Mouse (Mus musculus): ENCODE measurements at regions not wholly inside any gene's neighbourhood (a gene's known extent, or its start where the extent isn't known, plus 50 kb on each side); places are given as distances from the start of the nearest gene placed in this dataset.

DNA sequence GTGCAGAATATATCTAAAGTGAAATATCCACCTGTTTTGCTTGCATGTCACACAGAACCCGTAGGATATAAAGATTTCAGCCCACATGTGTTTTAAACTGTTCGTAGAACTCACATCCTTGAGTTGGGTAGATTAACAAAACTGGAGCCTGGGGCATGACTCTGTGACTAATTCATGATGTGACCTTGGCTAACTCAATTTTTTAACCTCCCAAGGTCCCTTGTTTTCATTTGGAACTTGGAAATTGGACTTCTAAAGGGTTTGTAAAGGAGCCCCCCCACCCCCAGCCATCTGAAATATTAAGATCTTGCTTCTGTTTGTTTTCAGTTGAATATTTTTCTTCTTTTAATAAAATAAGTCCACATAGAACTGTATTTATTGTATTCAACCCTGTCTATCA lies 983.5 kb downstream of the Ttll7 start:
- H3K4me3 ChIP-seq (ENCODE audit: low read depth, low read length): no peak overlapping the region
- no peaks in the 10 kb centered on the region for H3K9me3 ChIP-seq (replicated peaks; ENCODE audit: control insufficient read depth, insufficient read depth, low read length, poor library complexity, severe bottlenecking)
- no peak overlapping the region for H3K27ac ChIP-seq (ENCODE audit: insufficient read depth, low read length)
- no peak for TF ChIP-seq CTCF (IDR thresholded peaks at IDR 0.05; ENCODE audit: low read depth, low read length)
- no peak for TF ChIP-seq POLR2A (IDR thresholded peaks at IDR 0.05; ENCODE audit: insufficient read depth, low read length)
- no peak for TF ChIP-seq EP300 (IDR thresholded peaks at IDR 0.05; ENCODE audit: insufficient read depth, low read depth, low read length)
- H3K9ac ChIP-seq (ENCODE audit: low read depth, poor library complexity, severe bottlenecking): no peak overlapping the region
- H3K27me3 ChIP-seq (ENCODE audit: control insufficient read depth, insufficient read depth, low read length, poor library complexity, severe bottlenecking): no peaks in the 10 kb centered on the region
- H3K36me3 ChIP-seq (ENCODE audit: control insufficient read depth, insufficient read depth, low read length, poor library complexity, severe bottlenecking): no peaks in the 10 kb centered on the region
- no peaks in the 10 kb centered on the region for H3K4me1 ChIP-seq (ENCODE audit: control insufficient read depth, insufficient read depth, low read length)

DNA sequence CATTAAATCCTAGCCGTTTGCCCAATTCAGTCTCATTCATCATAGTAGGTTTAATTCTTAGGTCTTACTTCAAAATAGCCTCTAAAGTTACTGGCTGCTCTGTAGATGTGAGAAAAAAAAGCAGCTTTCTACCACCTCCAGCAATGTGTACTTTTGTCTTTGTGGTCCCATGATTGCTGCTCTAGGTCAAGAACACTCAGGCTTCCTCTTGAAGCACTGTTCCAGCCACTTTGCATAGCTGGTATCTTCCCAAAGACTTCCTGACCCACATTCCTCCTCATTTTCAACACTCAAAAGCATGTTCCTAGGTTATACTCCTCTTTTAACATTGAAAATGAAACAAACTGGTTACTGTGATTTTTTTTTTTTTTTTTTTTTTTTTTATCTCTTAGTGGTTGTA lies 973.2 kb downstream of the Ttll7 start:
- H3K27me3 ChIP-seq (ENCODE audit: control insufficient read depth, insufficient read depth, low read length, poor library complexity, severe bottlenecking): no peaks in the 10 kb centered on the region
- no peak overlapping the region for H3K27ac ChIP-seq (ENCODE audit: insufficient read depth, low read length)
- no peak for TF ChIP-seq EP300 (IDR thresholded peaks at IDR 0.05; ENCODE audit: insufficient read depth, low read depth, low read length)
- no peak for TF ChIP-seq POLR2A (IDR thresholded peaks at IDR 0.05; ENCODE audit: insufficient read depth, low read length)
- TF ChIP-seq CTCF (IDR thresholded peaks at IDR 0.05; ENCODE audit: low read depth, low read length): no peak
- no peak overlapping the region for H3K9ac ChIP-seq (ENCODE audit: low read depth, poor library complexity, severe bottlenecking)
- H3K4me1 ChIP-seq (ENCODE audit: control insufficient read depth, insufficient read depth, low read length): no peaks in the 10 kb centered on the region
- H3K4me3 ChIP-seq (ENCODE audit: low read depth, low read length): no peak overlapping the region
- H3K36me3 ChIP-seq (ENCODE audit: control insufficient read depth, insufficient read depth, low read length, poor library complexity, severe bottlenecking): no peaks in the 10 kb centered on the region
- H3K9me3 ChIP-seq (replicated peaks; ENCODE audit: control insufficient read depth, insufficient read depth, low read length, poor library complexity, severe bottlenecking): no peaks in the 10 kb centered on the region

DNA sequence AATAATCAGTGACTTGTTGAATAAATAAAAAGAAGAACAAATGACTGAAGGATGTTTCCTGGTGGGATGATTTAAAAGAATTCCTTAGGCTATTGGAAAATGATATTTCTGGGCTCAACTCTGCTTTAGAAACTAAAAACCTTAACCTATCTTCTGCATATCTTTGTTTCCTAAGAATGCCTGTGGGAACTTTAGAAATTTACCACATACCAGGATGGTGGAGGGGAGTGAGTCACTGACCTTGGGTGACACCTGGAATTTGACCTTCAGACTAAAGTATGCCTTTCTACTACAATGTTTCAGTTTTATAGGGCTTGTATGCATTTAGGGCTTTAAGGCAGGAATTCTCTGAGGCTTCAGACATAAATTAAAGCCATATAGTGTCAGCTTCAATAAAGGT lies 972.3 kb downstream of the Ttll7 start:
- Histone ChIP-seq H3K9ac (ENCODE audit: low read depth, poor library complexity, severe bottlenecking) (no peak overlapping the region), H3K4me1 (ENCODE audit: control insufficient read depth, insufficient read depth, low read length) (no peaks in the 10 kb centered on the region), H3K36me3 (ENCODE audit: control insufficient read depth, insufficient read depth, low read length, poor library complexity, severe bottlenecking) (no peaks in the 10 kb centered on the region), H3K9me3 (replicated peaks; ENCODE audit: control insufficient read depth, insufficient read depth, low read length, poor library complexity, severe bottlenecking) (no peaks in the 10 kb centered on the region), H3K4me3 (ENCODE audit: low read depth, low read length) (no peak overlapping the region), H3K27me3 (ENCODE audit: control insufficient read depth, insufficient read depth, low read length, poor library complexity, severe bottlenecking) (no peaks in the 10 kb centered on the region), H3K27ac (ENCODE audit: insufficient read depth, low read length) (no peak overlapping the region)
- TF ChIP-seq EP300 (IDR thresholded peaks at IDR 0.05; ENCODE audit: insufficient read depth, low read depth, low read length): no peak
- TF ChIP-seq CTCF (IDR thresholded peaks at IDR 0.05; ENCODE audit: low read depth, low read length): no peak
- TF ChIP-seq POLR2A (IDR thresholded peaks at IDR 0.05; ENCODE audit: insufficient read depth, low read length): no peak

DNA sequence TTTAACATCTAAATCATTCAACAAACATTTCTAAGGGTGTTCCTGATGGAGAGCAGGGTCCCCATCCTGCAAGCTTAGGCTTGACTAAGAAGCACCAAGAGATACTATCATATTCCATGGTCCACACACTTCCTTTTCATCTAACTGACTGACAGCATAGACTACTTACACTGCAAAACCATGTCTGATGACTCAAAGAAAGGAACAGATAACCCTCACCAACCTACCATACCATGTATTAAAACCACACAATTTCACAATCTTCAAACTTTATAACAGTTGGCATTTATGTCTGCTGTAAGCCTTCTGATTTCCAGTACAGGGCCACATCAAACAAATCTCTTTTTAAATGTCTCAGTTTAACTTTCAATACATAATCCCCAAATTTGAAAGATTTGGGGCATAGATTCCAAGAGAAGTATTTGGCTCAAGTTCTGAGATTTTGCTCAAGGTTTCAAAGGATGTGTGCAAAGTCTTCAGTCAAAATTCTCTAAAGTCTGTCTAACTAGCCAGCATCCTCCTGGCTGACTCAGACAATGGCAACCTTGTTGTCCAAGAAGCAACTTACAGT lies 962.0 kb downstream of the Ttll7 start:
- Histone ChIP-seq H3K36me3 (ENCODE audit: control insufficient read depth, insufficient read depth, low read length, poor library complexity, severe bottlenecking) (no peaks in the 10 kb centered on the region), H3K9me3 (replicated peaks; ENCODE audit: control insufficient read depth, insufficient read depth, low read length, poor library complexity, severe bottlenecking) (no peaks in the 10 kb centered on the region), H3K9ac (ENCODE audit: low read depth, poor library complexity, severe bottlenecking) (no peak overlapping the region), H3K4me1 (ENCODE audit: control insufficient read depth, insufficient read depth, low read length) (no peaks in the 10 kb centered on the region), H3K4me3 (ENCODE audit: low read depth, low read length) (no peak overlapping the region), H3K27me3 (ENCODE audit: control insufficient read depth, insufficient read depth, low read length, poor library complexity, severe bottlenecking) (no peaks in the 10 kb centered on the region), H3K27ac (ENCODE audit: insufficient read depth, low read length) (no peak overlapping the region)
- TF ChIP-seq CTCF (IDR thresholded peaks at IDR 0.05; ENCODE audit: low read depth, low read length) (no peak), POLR2A (IDR thresholded peaks at IDR 0.05; ENCODE audit: insufficient read depth, low read length) (no peak), EP300 (IDR thresholded peaks at IDR 0.05; ENCODE audit: insufficient read depth, low read depth, low read length) (no peak)

DNA sequence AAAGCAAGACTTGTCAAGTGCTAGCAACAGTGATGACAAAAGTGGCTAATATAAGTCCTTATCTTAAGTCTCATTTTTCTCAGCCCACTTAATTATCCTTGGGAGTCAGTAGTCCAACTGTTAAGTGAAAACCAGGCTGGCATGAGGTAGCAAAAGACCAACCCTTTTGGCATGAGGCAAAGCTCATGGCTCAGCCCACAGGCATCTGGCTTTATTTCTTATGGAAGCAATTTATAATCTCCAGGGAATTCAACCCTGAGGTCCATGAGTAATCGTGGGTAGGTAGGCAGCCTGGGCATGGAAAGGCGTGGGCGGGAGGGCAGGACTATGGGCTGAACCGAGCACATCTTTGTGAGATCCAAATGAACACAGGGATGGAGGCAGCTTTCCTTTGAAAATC lies 950.4 kb downstream of the Ttll7 start:
- no peaks in the 10 kb centered on the region for H3K27me3 ChIP-seq (ENCODE audit: control insufficient read depth, insufficient read depth, low read length, poor library complexity, severe bottlenecking)
- H3K36me3 ChIP-seq (ENCODE audit: control insufficient read depth, insufficient read depth, low read length, poor library complexity, severe bottlenecking): no peaks in the 10 kb centered on the region
- no peak overlapping the region for H3K9ac ChIP-seq (ENCODE audit: low read depth, poor library complexity, severe bottlenecking)
- H3K27ac ChIP-seq (ENCODE audit: insufficient read depth, low read length): no peak overlapping the region
- TF ChIP-seq POLR2A (IDR thresholded peaks at IDR 0.05; ENCODE audit: insufficient read depth, low read length) (no peak), EP300 (IDR thresholded peaks at IDR 0.05; ENCODE audit: insufficient read depth, low read depth, low read length) (no peak), CTCF (IDR thresholded peaks at IDR 0.05; ENCODE audit: low read depth, low read length) (no peak)
- H3K9me3 ChIP-seq (replicated peaks; ENCODE audit: control insufficient read depth, insufficient read depth, low read length, poor library complexity, severe bottlenecking): no peaks in the 10 kb centered on the region
- H3K4me1 ChIP-seq (ENCODE audit: control insufficient read depth, insufficient read depth, low read length): peaks cover under 1% of the 10 kb centered on the region
- H3K4me3 ChIP-seq (ENCODE audit: low read depth, low read length): no peak overlapping the region

DNA sequence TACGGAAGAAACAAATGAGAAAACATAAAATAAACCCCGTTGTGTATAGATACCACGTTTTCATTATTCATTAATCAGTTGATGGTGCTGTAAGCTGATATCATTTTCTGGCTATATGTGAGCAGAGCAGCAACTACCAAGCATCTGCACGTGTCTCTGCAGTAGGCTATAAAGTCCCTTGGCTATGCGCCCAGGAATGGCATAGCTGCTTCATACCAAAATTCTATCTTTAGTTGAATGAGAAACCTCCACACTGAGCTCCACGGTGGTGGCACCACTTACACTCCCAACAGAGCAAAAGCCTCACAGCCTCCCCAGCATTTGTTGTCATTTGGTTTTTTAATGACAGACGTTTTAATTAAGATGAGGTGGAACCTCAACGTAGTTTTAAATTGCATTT lies 944.4 kb downstream of the Ttll7 start:
- no peak for TF ChIP-seq CTCF (IDR thresholded peaks at IDR 0.05; ENCODE audit: low read depth, low read length)
- TF ChIP-seq EP300 (IDR thresholded peaks at IDR 0.05; ENCODE audit: insufficient read depth, low read depth, low read length): no peak
- no peak for TF ChIP-seq POLR2A (IDR thresholded peaks at IDR 0.05; ENCODE audit: insufficient read depth, low read length)
- Histone ChIP-seq H3K4me3 (ENCODE audit: low read depth, low read length) (no peak overlapping the region), H3K36me3 (ENCODE audit: control insufficient read depth, insufficient read depth, low read length, poor library complexity, severe bottlenecking) (no peaks in the 10 kb centered on the region), H3K9ac (ENCODE audit: low read depth, poor library complexity, severe bottlenecking) (no peak overlapping the region), H3K27me3 (ENCODE audit: control insufficient read depth, insufficient read depth, low read length, poor library complexity, severe bottlenecking) (no peaks in the 10 kb centered on the region), H3K4me1 (ENCODE audit: control insufficient read depth, insufficient read depth, low read length) (peaks cover 4% of the 10 kb centered on the region), H3K9me3 (replicated peaks; ENCODE audit: control insufficient read depth, insufficient read depth, low read length, poor library complexity, severe bottlenecking) (no peaks in the 10 kb centered on the region), H3K27ac (ENCODE audit: insufficient read depth, low read length) (no peak overlapping the region)

Data from ES-Bruce4 (cell line).